ENCODE assay signal across 8 mouse cellular contexts in genomic region chr10:128802956-128803355, GRCm38 (mm10). TPM values are rescaled to one million over a fixed set of nuclear protein-coding genes. Genes with fewer than 3 reads are reported as not detected.
DNase-seq lines count a peak whose midpoint lies in the region; ATAC-seq lines count a peak whose summit lies in the region.

No protein-coding gene starts in this region.

- H3K4me3 ChIP-seq in liver, embryonic 15.5 days (replicated peaks), result no peak overlapping the region

- intact Hi-C loops in left cerebral cortex, postnatal 14 days (cut with DNase I), result no loop called here

- H3K36me3 ChIP-seq in liver, embryonic 15.5 days (replicated peaks), result peaks cover 2% of the 10 kb centered on the region; the same call in 1 of the 2 replicates

- H3K27ac ChIP-seq in liver, embryonic 15.5 days (replicated peaks), result no peak overlapping the region

- peaks cover 44% of the 10 kb centered on the region for H3K4me1 ChIP-seq in liver, embryonic 15.5 days (replicated peaks)

- H3K4me2 ChIP-seq in liver, embryonic 15.5 days, result peak overlapping the region; percentile 97

- 56% methylated on average over 4 of the region's 4 CpGs for WGBS in liver, embryonic 15.5 days (ENCODE audit: insufficient replicate concordance)

- peaks cover 26% of the 10 kb centered on the region for H3K27me3 ChIP-seq in liver, embryonic 15.5 days

- no peaks in the 10 kb centered on the region for H3K9me3 ChIP-seq in liver, embryonic 15.5 days (replicated peaks)

- DNase-seq in heart, adult 11 months, result peak; percentile 89
- DNase-seq in heart, adult 8-10 months (ENCODE audit: low spot score), result no peak
- DNase-seq in thymus, postnatal 4 days, result peak; percentile 11
- DNase-seq in thymus, postnatal 0 days (ENCODE audit: low spot score), result no peak
- no peak for DNase-seq in adrenal gland, postnatal 25 days
- no peak for DNase-seq in MN1 (ENCODE audit: low spot score)
- DNase-seq in left cerebral cortex, postnatal 14 days (ENCODE audit: low spot score in 2 of 2), result no peak

- H3K9ac ChIP-seq in liver, embryonic 15.5 days, result no peak overlapping the region

- no peak for ATAC-seq in liver, embryonic 15.5 days (ENCODE audit: insufficient read depth)

RNA-seq across cellular contexts. Expression of gene Dnajc14, which starts 0.9 kb away (rescaled TPM):
- 10 to 100 TPM; 34.7 to 38.9 (median 35.9) TPM for total RNA-seq in heart, adult 8-10 months (2022)
- 32.5 and 32.8 TPM in 2 replicates for polyA plus RNA-seq in thymus, postnatal 0 days (2015; fragmentation: Nextera tagmentation; extraction: Ambion mirVana)
- polyA plus RNA-seq in liver, embryonic 15.5 days (2015; fragmentation: Nextera tagmentation; extraction: Ambion mirVana), result 18.3 and 21.1 TPM in 2 replicates
- total RNA-seq in adrenal gland, postnatal 25 days (2021), result 57.1 and 79.6 TPM in 2 replicates
- 10 to 100 TPM; 68.1 to 68.6 TPM for total RNA-seq in left cerebral cortex, postnatal 14 days (2021)

RNA-seq across cellular contexts. Expression of gene Tmem198b, which starts 1.2 kb away (rescaled TPM):
- total RNA-seq in heart, adult 8-10 months (2022), result 1 to 10 TPM; 4.4 to 5.6 (median 4.8) TPM
- polyA plus RNA-seq in thymus, postnatal 0 days (2015; fragmentation: Nextera tagmentation; extraction: Ambion mirVana), result 6.0 and 6.6 TPM in 2 replicates
- polyA plus RNA-seq in liver, embryonic 15.5 days (2015; fragmentation: Nextera tagmentation; extraction: Ambion mirVana), result 2.1 and 2.9 TPM in 2 replicates
- 8.8 and 13.8 TPM in 2 replicates for total RNA-seq in adrenal gland, postnatal 25 days (2021)
- total RNA-seq in left cerebral cortex, postnatal 14 days (2021), result 10 to 100 TPM; 10.4 to 11.6 TPM

RNA-seq across cellular contexts. Expression of gene Mmp19, which starts 12.2 kb away (rescaled TPM):
- 1 to 10 TPM; 2.2 to 2.8 (median 2.5) TPM for total RNA-seq in heart, adult 8-10 months (2022)
- 0.48 and 0.67 TPM in 2 replicates for polyA plus RNA-seq in thymus, postnatal 0 days (2015; fragmentation: Nextera tagmentation; extraction: Ambion mirVana)
- 10.5 and 11.3 TPM in 2 replicates for polyA plus RNA-seq in liver, embryonic 15.5 days (2015; fragmentation: Nextera tagmentation; extraction: Ambion mirVana)
- 38.6 and 46.9 TPM in 2 replicates for total RNA-seq in adrenal gland, postnatal 25 days (2021)
- total RNA-seq in left cerebral cortex, postnatal 14 days (2021), result under 1 TPM; 0.77 to 0.80 TPM

RNA-seq across cellular contexts. Expression of gene Sarnp, which starts 14.2 kb away (rescaled TPM):
- 10 to 100 TPM; 31.5 to 40.7 (median 36.8) TPM for total RNA-seq in heart, adult 8-10 months (2022)
- polyA plus RNA-seq in thymus, postnatal 0 days (2015; fragmentation: Nextera tagmentation; extraction: Ambion mirVana), result 186 and 199 TPM in 2 replicates
- 89.5 and 99.7 TPM in 2 replicates for polyA plus RNA-seq in liver, embryonic 15.5 days (2015; fragmentation: Nextera tagmentation; extraction: Ambion mirVana)
- 54.6 and 63.2 TPM in 2 replicates for total RNA-seq in adrenal gland, postnatal 25 days (2021)
- 10 to 100 TPM; 38.9 to 41.7 TPM for total RNA-seq in left cerebral cortex, postnatal 14 days (2021)

RNA-seq across cellular contexts. Expression of gene Ormdl2, which starts 18.5 kb away (rescaled TPM):
- 10 to 100 TPM in 1 of 4 experiments, 1 to 10 TPM in 3; 5.8 to 10.5 (median 7.0) TPM for total RNA-seq in heart, adult 8-10 months (2022)
- 102 and 113 TPM in 2 replicates for polyA plus RNA-seq in thymus, postnatal 0 days (2015; fragmentation: Nextera tagmentation; extraction: Ambion mirVana)
- 73.9 and 75.5 TPM in 2 replicates for polyA plus RNA-seq in liver, embryonic 15.5 days (2015; fragmentation: Nextera tagmentation; extraction: Ambion mirVana)
- 48.5 and 49.1 TPM in 2 replicates for total RNA-seq in adrenal gland, postnatal 25 days (2021)
- total RNA-seq in left cerebral cortex, postnatal 14 days (2021), result 1 to 10 TPM; 5.6 to 7.2 TPM

Comparison
In these comparisons a context has a peak if more than half of its experiments do, and no peak if none do; other contexts are left out.
1. DNase-seq: peak in heart, adult 11 months (single experiment) and thymus, postnatal 4 days (single experiment); none in heart, adult 8-10 months (single experiment), thymus, postnatal 0 days (single experiment), adrenal gland, postnatal 25 days (single experiment), MN1 (single experiment) and left cerebral cortex, postnatal 14 days (0 of 2).
2. RNA of gene Mmp19, which starts 12.2 kb away (total RNA-seq): 38.6 to 46.9 TPM in adrenal gland, postnatal 25 days; 2.2 to 2.8 TPM in heart, adult 8-10 months and 0.77 to 0.80 TPM in left cerebral cortex, postnatal 14 days; every median in the first group is over 10 times any median in the second.